Mouse (Mus musculus) bone marrow macrophage, adult 2 months (primary cell): Measurements from ENCODE around the gene Fuca1. TPM values are rescaled to one million over a fixed set of nuclear protein-coding genes. Genes with fewer than 3 reads are reported as not detected.

ENCODE experiments used
- H3K27ac ChIP-seq: 2 replicates; pipeline ENCODE4 v1.5.1; 2012; ENCODE audit warnings: low read depth, low read length; ENCODE audit not compliant: insufficient read depth
- H3K4me1 ChIP-seq: 2 replicates; pipeline ENCODE4 v1.6.1; 2012; ENCODE audit warnings: low read length; ENCODE audit not compliant: control insufficient read depth, insufficient read depth
- H3K4me3 ChIP-seq: 2 replicates; pipeline ENCODE4 v1.5.1; 2012; ENCODE audit warnings: mild to moderate bottlenecking, low read length, moderate library complexity; ENCODE audit not compliant: insufficient read depth
- CTCF ChIP-seq: IDR thresholded peaks from 2 replicates; pipeline ENCODE4 v1.5.1; 2012; ENCODE audit warnings: low read depth, mild to moderate bottlenecking, low read length, moderate library complexity
- POLR2A ChIP-seq: IDR thresholded peaks from 2 replicates; pipeline ENCODE4 v1.6.1; 2012; ENCODE audit warnings: mild to moderate bottlenecking, low read depth, low read length, borderline replicate concordance
- polyA plus RNA-seq: library from polyadenylated mRNA; stranded (reverse); fragments of >200 nt; gene quantifications from 2 replicates; pipeline ENCODE4 v1.2.4, GENCODE M21; 2012; ENCODE audit not compliant: missing spikeins, insufficient read depth, insufficient read length

The Fuca1 gene
- 418 and 432 TPM in 2 replicates for polyA plus RNA-seq

- Histone ChIP-seq H3K27ac (peak within 1 kb of the TSS; percentile 95), H3K4me3 (peak within 1 kb of the TSS; percentile 96), H3K4me1 (peaks cover 32% of the 10 kb centered on the region)
- no peak for TF ChIP-seq POLR2A
- peak; percentile 96 for TF ChIP-seq CTCF
These were observed at the start of gene Fuca1 for GRCm38 (mm10) chr4:135920304-135921241. Fuca1 (plus strand) TSS chr4:135920735.

GRCm38 (mm10) chr4:135872015-135872414, 48.5 kb upstream of the Fuca1 start:
- peak overlapping the region; percentile 94 for H3K4me3 ChIP-seq
- TF ChIP-seq POLR2A (no peak), CTCF (no peak)

GRCm38 (mm10) chr4:135872589-135873391, 47.7 kb upstream of the Fuca1 start:
- H3K27ac ChIP-seq = peak overlapping the region; percentile 100
- peaks cover 26% of the 10 kb centered on the region for H3K4me1 ChIP-seq
- H3K4me3 ChIP-seq = peak overlapping the region; percentile 94
- no peak for TF ChIP-seq POLR2A
- no peak for TF ChIP-seq CTCF

More at GRCm38 (mm10) chr4:135872015-135872414, 48.5 kb upstream of the Fuca1 start:
- peaks cover 25% of the 10 kb centered on the region for H3K4me1 ChIP-seq
- peak overlapping the region; percentile 100 for H3K27ac ChIP-seq

GRCm38 (mm10) chr4:135873526-135874202, 46.9 kb upstream of the Fuca1 start, which contains the start of gene Pnrc2:
Pnrc2 (minus strand) TSS chr4:135873850.
- peaks cover 26% of the 10 kb centered on the region for H3K4me1 ChIP-seq
- peak within 1 kb of the TSS; percentile 100 for H3K27ac ChIP-seq
- no peak for TF ChIP-seq CTCF
- TF ChIP-seq POLR2A = peak; percentile 41; the same call in 1 of the 2 replicates
- H3K4me3 ChIP-seq = peak within 1 kb of the TSS; percentile 94

- Histone ChIP-seq H3K27ac (peak overlapping the region; percentile 100), H3K4me3 (peak overlapping the region; percentile 47), H3K4me1 (peaks cover 20% of the 10 kb centered on the region)
- TF ChIP-seq POLR2A = no peak
- TF ChIP-seq CTCF = peak; percentile 12; the same call in 1 of the 2 replicates
These were observed 45.7 kb upstream of the Fuca1 start for GRCm38 (mm10) chr4:135874564-135875535.

GRCm38 (mm10) chr4:135875546-135875945, 45.0 kb upstream of the Fuca1 start:
- H3K4me3 ChIP-seq = peak overlapping the region; percentile 43; the same call in 1 of the 2 replicates
- peaks cover 20% of the 10 kb centered on the region for H3K4me1 ChIP-seq
- H3K27ac ChIP-seq = peak overlapping the region; percentile 100
- TF ChIP-seq CTCF (no peak), POLR2A (no peak)

- TF ChIP-seq POLR2A (no peak), CTCF (no peak)
- peaks cover 20% of the 10 kb centered on the region for H3K4me1 ChIP-seq
- peak overlapping the region; percentile 100 for H3K27ac ChIP-seq
- H3K4me3 ChIP-seq = peak overlapping the region; percentile 43
These were observed 44.4 kb upstream of the Fuca1 start for GRCm38 (mm10) chr4:135875991-135876582.

GRCm38 (mm10) chr4:135876583-135877020, 43.9 kb upstream of the Fuca1 start:
- peak overlapping the region; percentile 100 for H3K27ac ChIP-seq
- H3K4me1 ChIP-seq = peaks cover 20% of the 10 kb centered on the region
- peak overlapping the region; percentile 43 for H3K4me3 ChIP-seq
- TF ChIP-seq CTCF (no peak), POLR2A (no peak)

GRCm38 (mm10) chr4:135877742-135878141, 42.8 kb upstream of the Fuca1 start:
- TF ChIP-seq CTCF (no peak), POLR2A (no peak)
- Histone ChIP-seq H3K4me3 (no peak overlapping the region), H3K27ac (no peak overlapping the region), H3K4me1 (peaks cover 20% of the 10 kb centered on the region)
